Mouse (Mus musculus) forebrain, embryonic 12.5 days (tissue): ENCODE data around the gene Ddah2. TPM values are rescaled to one million over a fixed set of nuclear protein-coding genes. Genes with fewer than 3 reads are reported as not detected.

Experiments used
- ATAC-seq: fragments of 200-750 bp; cut with Nextera tagmentation; 2 replicates; pipeline ENCODE4 v1.8.0; 2017; ENCODE audit warnings: moderate TSS enrichment; ENCODE audit not compliant: low FRiP score
- H3K27ac ChIP-seq: fragments of 300-500 bp; sonication (generic); 2 replicates; pipeline ENCODE4 v1.5.1; 2016; ENCODE audit warnings: mild to moderate bottlenecking
- H3K27me3 ChIP-seq: fragments of 300-500 bp; sonication (generic); 2 replicates; pipeline ENCODE4 v1.6.1; 2016; ENCODE audit warnings: mild to moderate bottlenecking
- H3K36me3 ChIP-seq: fragments of 300-500 bp; sonication (generic); replicated peaks from 2 replicates; pipeline ENCODE4 v1.6.1; 2016; ENCODE audit warnings: mild to moderate bottlenecking
- H3K4me1 ChIP-seq: fragments of 300-500 bp; sonication (generic); 2 replicates; pipeline ENCODE4 v1.6.1; 2016
- H3K4me2 ChIP-seq: fragments of 300-500 bp; sonication (generic); 2 replicates; pipeline ENCODE4 v1.6.1; 2016; ENCODE audit warnings: mild to moderate bottlenecking, moderate library complexity
- H3K4me3 ChIP-seq: fragments of 300-500 bp; sonication (generic); replicated peaks from 2 replicates; pipeline ENCODE4 v1.5.1; 2016; ENCODE audit warnings: mild to moderate bottlenecking
- H3K9ac ChIP-seq: fragments of 300-500 bp; sonication (generic); 2 replicates; pipeline ENCODE4 v1.6.1; 2016; ENCODE audit warnings: mild to moderate bottlenecking
- H3K9me3 ChIP-seq: fragments of 300-500 bp; sonication (generic); 2 replicates; pipeline ENCODE4 v1.6.1; 2016
- whole genome bisulfite sequencing: fragments of 180-500 bp; shearing (Covaris S2); methylation state at CpG from one replicate; pipeline ENCODE4 v1.1.7; 2016; 5-methylcytosine and 5-hydroxymethylcytosine counted together
- polyA plus RNA-seq: library from polyadenylated mRNA; unstranded; fragments of >200 nt; fragmentation: Nextera tagmentation; extraction: Ambion mirVana; gene quantifications from 2 replicates; pipeline ENCODE4 v1.2.1, GENCODE M21; 2016

Gene Ddah2
- polyA plus RNA-seq, 1 experiment from 2014 or later: 513 TPM

- Histone ChIP-seq H3K4me1 (peaks cover 41% of the 10 kb centered on the region), H3K36me3 (peaks cover 43% of the 10 kb centered on the region), H3K27ac (no peak overlapping the region), H3K9me3 (no peaks in the 10 kb centered on the region), H3K4me2 (peak overlapping the region; percentile 91), H3K4me3 (peak overlapping the region; percentile 77), H3K9ac (peak overlapping the region; percentile 82), H3K27me3 (peaks cover 30% of the 10 kb centered on the region)
- WGBS: 64% methylated on average over 22 of the region's 22 CpGs
- no peak for ATAC-seq
Observed at GRCm38 (mm10) chr17:35060737-35061297, 2.0 kb downstream of the Ddah2 start.

DNA sequence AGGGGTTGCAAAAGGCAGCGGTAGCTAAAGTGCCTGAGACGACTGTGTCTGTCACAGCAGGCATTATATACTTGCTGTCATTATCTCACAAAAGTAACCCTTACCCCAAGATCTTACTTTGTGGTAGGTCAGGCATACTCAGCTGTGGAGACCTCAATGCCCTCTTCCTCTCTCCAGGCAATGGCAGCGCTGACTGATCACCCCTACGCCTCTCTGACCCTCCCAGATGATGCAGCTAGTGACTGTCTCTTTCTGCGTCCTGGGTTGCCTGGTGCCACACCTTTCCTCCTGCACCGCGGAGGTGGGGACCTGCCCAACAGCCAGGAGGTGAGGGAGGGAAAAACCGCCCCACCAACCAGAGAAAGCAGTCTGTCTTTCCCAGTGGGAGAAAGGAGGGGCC is 2.5 kb downstream of the Ddah2 start:
- Histone ChIP-seq H3K9me3 (no peaks in the 10 kb centered on the region), H3K27me3 (peaks cover 35% of the 10 kb centered on the region), H3K4me1 (peaks cover 41% of the 10 kb centered on the region), H3K9ac (no peak overlapping the region), H3K27ac (no peak overlapping the region), H3K36me3 (peaks cover 38% of the 10 kb centered on the region), H3K4me2 (no peak overlapping the region), H3K4me3 (no peak overlapping the region)
- ATAC-seq: no peak
- WGBS: 84% methylated on average over 8 of the region's 8 CpGs

GRCm38 (mm10) chr17:35063466-35063865 is 4.6 kb downstream of the Ddah2 start:
- Histone ChIP-seq H3K27ac (no peak overlapping the region), H3K4me2 (no peak overlapping the region), H3K9ac (no peak overlapping the region), H3K4me1 (peaks cover 38% of the 10 kb centered on the region), H3K4me3 (no peak overlapping the region), H3K27me3 (peaks cover 52% of the 10 kb centered on the region), H3K36me3 (peaks cover 29% of the 10 kb centered on the region), H3K9me3 (no peaks in the 10 kb centered on the region)
- WGBS: 92% methylated on average over 3 of the region's 3 CpGs
- no peak for ATAC-seq

GRCm38 (mm10) chr17:35064378-35064877 is 5.6 kb downstream of the Ddah2 start:
- peaks cover 29% of the 10 kb centered on the region for H3K36me3 ChIP-seq
- H3K9me3 ChIP-seq: no peaks in the 10 kb centered on the region
- H3K27ac ChIP-seq: no peak overlapping the region
- peak overlapping the region; percentile 55 for H3K4me2 ChIP-seq
- H3K4me3 ChIP-seq: peak overlapping the region; percentile 30; the same call in 1 of the 2 replicates
- peaks cover 35% of the 10 kb centered on the region for H3K4me1 ChIP-seq
- WGBS: 30% methylated on average over 10 of the region's 10 CpGs
- no peak overlapping the region for H3K9ac ChIP-seq
- H3K27me3 ChIP-seq: peaks cover 55% of the 10 kb centered on the region
- ATAC-seq: no peak

GRCm38 (mm10) chr17:35064951-35065947 is 6.4 kb downstream of the Ddah2 start, which contains the start of gene Ly6g6c:
TSS of gene Ly6g6c (plus strand) at chr17:35065388.
- peaks cover 29% of the 10 kb centered on the region for H3K36me3 ChIP-seq
- ATAC-seq: peak; percentile 18; the same call in 1 of the 2 replicates
- peak within 1 kb of the TSS; percentile 48; the same call in 1 of the 2 replicates for H3K9ac ChIP-seq
- H3K27ac ChIP-seq: no peak within 1 kb of the TSS
- peak within 1 kb of the TSS; percentile 30 for H3K4me3 ChIP-seq
- no peaks in the 10 kb centered on the region for H3K9me3 ChIP-seq
- H3K4me2 ChIP-seq: peak within 1 kb of the TSS; percentile 55
- peaks cover 58% of the 10 kb centered on the region for H3K27me3 ChIP-seq
- peaks cover 29% of the 10 kb centered on the region for H3K4me1 ChIP-seq
- 2% methylated on average over 48 of the region's 48 CpGs for WGBS

GRCm38 (mm10) chr17:35066084-35066483 is 7.2 kb downstream of the Ddah2 start, which contains the start of gene Mpig6b:
TSS of gene Mpig6b (minus strand) at chr17:35066184.
- peaks cover 21% of the 10 kb centered on the region for H3K4me1 ChIP-seq
- no peak within 1 kb of the TSS for H3K27ac ChIP-seq
- peak within 1 kb of the TSS; percentile 30 for H3K4me3 ChIP-seq
- ATAC-seq: no peak
- H3K9ac ChIP-seq: peak within 1 kb of the TSS; percentile 48; the same call in 1 of the 2 replicates
- WGBS: 44% methylated on average over 10 of the region's 10 CpGs
- H3K27me3 ChIP-seq: peaks cover 58% of the 10 kb centered on the region
- H3K9me3 ChIP-seq: no peaks in the 10 kb centered on the region
- H3K4me2 ChIP-seq: peak within 1 kb of the TSS; percentile 55
- H3K36me3 ChIP-seq: peaks cover 22% of the 10 kb centered on the region

- Histone ChIP-seq H3K4me3 (no peak overlapping the region), H3K27me3 (peaks cover 53% of the 10 kb centered on the region), H3K27ac (no peak overlapping the region), H3K9ac (no peak overlapping the region), H3K36me3 (0 out of 2 replicates have a peak, but pooled peaks cover 4% of the 10 kb centered on the region), H3K4me2 (no peak overlapping the region), H3K4me1 (peaks cover 21% of the 10 kb centered on the region), H3K9me3 (no peaks in the 10 kb centered on the region)
- ATAC-seq: no peak
- 90% methylated on average over 17 of the region's 17 CpGs for WGBS
Observed at GRCm38 (mm10) chr17:35068213-35068914, 9.5 kb downstream of the Ddah2 start.

DNA sequence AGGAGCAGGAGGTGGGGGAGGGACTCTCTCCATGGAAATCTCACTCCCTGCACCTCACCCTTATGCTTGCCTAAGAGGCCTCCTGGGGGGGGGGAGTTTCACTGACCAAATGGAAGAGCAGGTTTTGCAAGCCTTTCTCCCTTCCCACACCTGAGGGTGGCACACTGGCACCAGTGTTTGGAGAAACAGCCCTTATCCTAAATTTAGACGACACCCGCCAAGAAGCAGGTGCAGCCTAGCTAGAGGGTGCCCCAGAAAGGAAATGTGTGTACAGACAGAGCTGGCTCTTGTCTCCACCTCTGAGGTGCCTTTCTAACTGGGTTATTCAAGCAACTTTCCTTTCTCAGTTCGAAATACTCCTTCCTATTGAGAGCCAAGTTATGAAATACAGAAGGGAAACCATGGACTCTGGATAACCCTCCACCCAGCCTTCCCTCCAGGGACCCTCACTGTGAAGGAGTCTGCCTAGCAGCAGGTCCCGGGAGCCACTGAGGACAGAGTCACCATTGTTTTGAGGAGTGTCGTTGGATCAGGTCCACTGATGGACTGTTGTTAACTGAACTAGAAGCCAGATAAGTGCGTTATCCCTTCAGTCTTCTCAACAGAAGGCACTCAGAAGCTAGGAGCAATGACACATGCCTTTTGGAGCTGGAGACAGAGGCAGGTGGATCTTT is 11.9 kb downstream of the Ddah2 start:
- Histone ChIP-seq H3K27ac (no peak overlapping the region), H3K9me3 (no peaks in the 10 kb centered on the region), H3K4me3 (no peak overlapping the region), H3K4me2 (no peak overlapping the region), H3K4me1 (peaks cover 2% of the 10 kb centered on the region; the same call in 1 of the 2 replicates), H3K27me3 (peaks cover 37% of the 10 kb centered on the region), H3K9ac (no peak overlapping the region), H3K36me3 (no peaks in the 10 kb centered on the region)
- ATAC-seq: no peak
- WGBS: 61% methylated on average over 6 of the region's 6 CpGs

GRCm38 (mm10) chr17:35071454-35071853 is 12.6 kb downstream of the Ddah2 start:
- Histone ChIP-seq H3K27me3 (peaks cover 29% of the 10 kb centered on the region), H3K4me3 (no peak overlapping the region), H3K9me3 (no peaks in the 10 kb centered on the region), H3K36me3 (no peaks in the 10 kb centered on the region), H3K27ac (no peak overlapping the region), H3K4me2 (no peak overlapping the region), H3K4me1 (peaks cover 4% of the 10 kb centered on the region), H3K9ac (no peak overlapping the region)
- WGBS: 88% methylated on average over 9 of the region's 9 CpGs
- no peak for ATAC-seq

DNA sequence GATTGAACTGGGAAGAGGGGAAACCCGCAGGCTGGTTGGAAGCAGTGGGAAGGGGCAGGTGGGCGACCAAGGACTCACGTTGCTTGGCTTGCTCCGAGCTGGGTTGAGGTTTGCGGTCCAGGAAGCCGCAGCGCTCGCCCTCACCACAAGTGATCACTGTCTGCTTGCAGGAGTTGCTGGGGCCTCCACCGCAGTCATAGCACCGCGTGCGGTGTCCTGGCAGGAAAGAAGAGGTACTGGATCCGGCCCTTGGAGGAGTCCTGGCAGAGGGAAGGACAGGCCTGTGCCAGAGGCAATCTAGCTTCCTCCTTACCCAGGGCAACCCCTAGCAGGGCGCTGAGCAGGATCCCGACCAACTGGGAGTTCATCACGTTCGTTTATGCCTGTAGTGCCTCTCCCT is 15.3 kb downstream of the Ddah2 start:
- WGBS: 65% methylated on average over 17 of the region's 17 CpGs
- Histone ChIP-seq H3K4me1 (peaks cover 21% of the 10 kb centered on the region), H3K4me2 (no peak overlapping the region), H3K27me3 (peaks cover 36% of the 10 kb centered on the region), H3K27ac (no peak overlapping the region), H3K9me3 (no peaks in the 10 kb centered on the region), H3K36me3 (no peaks in the 10 kb centered on the region), H3K4me3 (no peak overlapping the region), H3K9ac (no peak overlapping the region)
- no peak for ATAC-seq

DNA sequence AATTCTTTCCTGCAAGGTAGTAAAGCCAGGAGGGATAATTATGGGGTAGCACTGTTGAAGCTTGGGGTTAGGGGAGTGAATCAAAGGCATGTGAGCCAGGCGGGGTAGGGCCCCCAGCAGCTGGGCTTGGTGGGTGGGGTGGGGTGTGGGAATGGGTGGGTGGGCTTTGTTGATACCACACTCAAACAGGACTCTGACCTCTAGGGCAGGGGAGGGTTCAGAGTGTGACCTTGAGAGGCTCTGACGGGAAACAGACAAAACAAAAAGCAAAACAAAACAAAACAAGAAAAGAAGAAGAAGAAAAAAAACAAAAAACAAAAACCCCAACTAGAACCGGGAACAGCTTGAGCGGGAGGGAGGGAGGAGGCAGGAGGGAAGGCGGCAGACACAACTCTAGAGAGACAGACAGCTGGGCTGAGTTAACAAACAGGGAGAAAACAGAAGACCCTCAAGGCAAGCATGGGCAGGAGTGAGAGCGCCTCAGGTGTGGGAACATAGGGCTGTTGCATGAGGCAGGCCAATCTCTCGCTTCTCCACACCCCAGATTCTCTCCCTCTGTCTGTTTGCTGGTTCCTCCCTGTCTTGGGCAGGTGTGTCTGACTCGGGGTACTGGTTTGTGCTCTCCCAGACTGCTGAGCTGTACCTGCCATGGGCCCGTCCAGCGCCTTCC is 17.8 kb downstream of the Ddah2 start, which contains the start of gene Ly6g6e:
Gene Ly6g6e (plus strand): TSS at position 396 of the 670 bp plus-strand sequence.
- Histone ChIP-seq H3K36me3 (no peaks in the 10 kb centered on the region), H3K9ac (peak within 1 kb of the TSS; percentile 22; the same call in 1 of the 2 replicates), H3K9me3 (no peaks in the 10 kb centered on the region), H3K4me2 (peak within 1 kb of the TSS; percentile 39), H3K4me1 (peaks cover 21% of the 10 kb centered on the region), H3K27ac (no peak within 1 kb of the TSS), H3K4me3 (peak within 1 kb of the TSS; percentile 14; the same call in 1 of the 2 replicates), H3K27me3 (peaks cover 33% of the 10 kb centered on the region; the same call in 1 of the 2 replicates)
- WGBS: 23% methylated on average over 10 of the region's 10 CpGs
- ATAC-seq: no peak
